Mouse (Mus musculus) lung, adult 2 months (tissue): Measurements from ENCODE around the gene Gldc. TPM values are rescaled to one million over a fixed set of nuclear protein-coding genes. Genes with fewer than 3 reads are reported as not detected.

Experiments used
- DNase-seq: peaks from one replicate; pipeline ENCODE4 v3.0.0; 2022
- H3K4me1 ChIP-seq: fragments of 200-500 bp; 2 replicates; pipeline ENCODE4 v1.6.1; 2011; ENCODE audit warnings: low read length; ENCODE audit not compliant: control insufficient read depth, insufficient read depth
- H3K4me3 ChIP-seq: fragments of 200-500 bp; replicated peaks from 2 replicates; pipeline ENCODE3; 2011; ENCODE audit warnings: low read depth, mild to moderate bottlenecking, control low read depth, low read length; ENCODE audit errors: extremely low read depth
- CTCF ChIP-seq: fragments of 200-500 bp; IDR thresholded peaks from 2 replicates; pipeline ENCODE4 v1.5.1; 2011; ENCODE audit warnings: mild to moderate bottlenecking, low read length, control low read depth; ENCODE audit not compliant: insufficient read depth
- POLR2A ChIP-seq: fragments of 200-500 bp; IDR thresholded peaks from 2 replicates; pipeline ENCODE4 v1.6.1; 2011; ENCODE audit warnings: low read depth, mild to moderate bottlenecking, control low read depth, low read length, borderline replicate concordance; ENCODE audit errors: extremely low read depth
- WGBS: fragments of 180-500 bp; shearing (Covaris S2); methylation state at CpG from one replicate; pipeline ENCODE4 v1.1.7; 2018; 5-methylcytosine and 5-hydroxymethylcytosine counted together
- polyA plus RNA-seq: library from polyadenylated mRNA; depleted of rRNA; stranded (reverse); fragments of >200 nt; gene quantifications from 2 replicates; pipeline ENCODE4 v1.2.3, GENCODE M21; 2012; rRNA removed

Gene Gldc
- polyA plus RNA-seq, 1 experiment: 0.15 TPM

GRCm38 (mm10) chr19:30091644-30092295 lies 83.5 kb downstream of the Gldc start:
- 88% methylated on average over 12 of the region's 12 CpGs for WGBS
- Histone ChIP-seq H3K4me3 (no peak overlapping the region), H3K4me1 (no peaks in the 10 kb centered on the region)
- TF ChIP-seq CTCF (no peak), POLR2A (no peak)
- no peak for DNase-seq

- TF ChIP-seq CTCF: no peak
- TF ChIP-seq POLR2A: no peak
- WGBS: 94% methylated on average over 6 of the region's 6 CpGs
- no peak for DNase-seq
- H3K4me3 ChIP-seq: no peak overlapping the region
- H3K4me1 ChIP-seq: no peaks in the 10 kb centered on the region
These were observed 85.1 kb downstream of the Gldc start for GRCm38 (mm10) chr19:30090163-30090562.

GRCm38 (mm10) chr19:30065797-30066196 lies 109.4 kb downstream of the Gldc start:
- Histone ChIP-seq H3K4me1 (peaks cover 2% of the 10 kb centered on the region; the same call in 1 of the 2 replicates), H3K4me3 (no peak overlapping the region)
- DNase-seq: no peak
- no peak for TF ChIP-seq CTCF
- TF ChIP-seq POLR2A: no peak
- 30% methylated on average over 4 of the region's 4 CpGs for WGBS

- DNase-seq: no peak
- H3K4me3 ChIP-seq: no peak overlapping the region
- WGBS: 95% methylated on average over 2 of the region's 2 CpGs
- H3K4me1 ChIP-seq: peaks cover 3% of the 10 kb centered on the region
- no peak for TF ChIP-seq CTCF
- TF ChIP-seq POLR2A: no peak
These were observed 121.0 kb downstream of the Gldc start for GRCm38 (mm10) chr19:30054218-30054617.

GRCm38 (mm10) chr19:30051479-30051878 lies 123.8 kb downstream of the Gldc start:
- H3K4me1 ChIP-seq: peaks cover 3% of the 10 kb centered on the region
- WGBS: 82% methylated on average over 3 of the region's 3 CpGs
- no peak for DNase-seq
- TF ChIP-seq POLR2A (no peak), CTCF (no peak)
- H3K4me3 ChIP-seq: no peak overlapping the region

- DNase-seq: no peak
- TF ChIP-seq CTCF: no peak
- no peak for TF ChIP-seq POLR2A
- 74% methylated on average over 2 of the region's 2 CpGs for WGBS
- Histone ChIP-seq H3K4me1 (peaks cover 3% of the 10 kb centered on the region), H3K4me3 (no peak overlapping the region)
These were observed 124.6 kb downstream of the Gldc start for GRCm38 (mm10) chr19:30050584-30050983.

Other genes starting within 250 kb of the Gldc start
- not detected in 2 replicates for gene Trpd52l3, start 171.6 kb downstream of the Gldc start, polyA plus RNA-seq
- gene Uhrf2, start 144.9 kb downstream of the Gldc start, polyA plus RNA-seq: 19.3 and 27.5 TPM in 2 replicates
- gene Mbl2, start 57.5 kb upstream of the Gldc start, polyA plus RNA-seq: 0.28 TPM in 1 of 2 replicates, not detected in the other